Mouse (Mus musculus) lung, postnatal 4 days (tissue): ENCODE results near the gene Unc5c.

ENCODE experiments used
- DNase-seq, 2 experiments: peaks; one replicate each; pipeline ENCODE4 v3.0.0; 2021

The Unc5c gene

GRCm38 (mm10) chr3:141465104-141465705, at the start of gene Unc5c:
Unc5c (plus strand) TSS chr3:141465216.
- DNase-seq: peak; percentile 69 to 88

DNA sequence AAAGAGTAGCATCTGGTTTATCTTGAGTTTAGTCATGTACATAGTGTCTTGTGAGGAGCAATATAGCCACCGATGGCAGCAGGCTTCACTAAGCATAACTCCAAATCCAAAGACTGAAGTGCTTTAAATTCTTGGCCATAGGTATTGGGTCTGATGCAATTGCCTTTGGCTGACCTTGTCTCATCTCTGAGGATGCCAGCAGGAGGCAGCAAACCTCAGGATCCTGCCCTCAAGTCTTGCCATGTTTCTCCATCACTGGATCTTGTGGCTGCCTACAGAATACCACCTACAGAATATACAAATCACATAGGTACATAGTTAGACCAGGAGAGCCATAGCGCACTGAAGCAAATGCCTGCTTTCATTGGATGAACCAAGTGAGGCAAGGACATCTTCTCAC, 7.5 kb upstream of the Unc5c start:
- DNase-seq: no peak

- DNase-seq: no peak
Observed at GRCm38 (mm10) chr3:141462482-141462881, 2.5 kb upstream of the Unc5c start.

DNA sequence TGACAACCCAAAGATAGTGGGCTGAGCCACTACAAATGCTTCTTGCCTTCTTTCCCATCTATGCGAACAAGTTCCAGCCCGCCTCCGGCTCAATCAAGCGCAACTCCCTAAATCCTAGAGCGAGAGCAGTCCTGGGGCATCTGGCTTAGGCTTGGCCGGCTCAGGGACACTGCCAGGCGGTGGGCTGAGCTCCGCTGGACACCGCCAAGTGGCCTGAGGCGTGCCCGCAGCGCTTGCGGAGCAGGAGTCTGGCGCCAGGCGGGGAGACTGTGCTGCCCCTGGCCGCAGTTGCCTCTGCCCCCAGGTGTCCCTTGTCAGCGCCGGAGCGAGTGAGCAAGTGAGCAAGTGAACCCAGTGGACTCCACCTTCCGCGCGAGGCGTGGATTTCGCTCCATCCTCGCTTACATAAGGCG, 319 bp upstream of the Unc5c start:
- peak; percentile 49 to 68 for DNase-seq

DNA sequence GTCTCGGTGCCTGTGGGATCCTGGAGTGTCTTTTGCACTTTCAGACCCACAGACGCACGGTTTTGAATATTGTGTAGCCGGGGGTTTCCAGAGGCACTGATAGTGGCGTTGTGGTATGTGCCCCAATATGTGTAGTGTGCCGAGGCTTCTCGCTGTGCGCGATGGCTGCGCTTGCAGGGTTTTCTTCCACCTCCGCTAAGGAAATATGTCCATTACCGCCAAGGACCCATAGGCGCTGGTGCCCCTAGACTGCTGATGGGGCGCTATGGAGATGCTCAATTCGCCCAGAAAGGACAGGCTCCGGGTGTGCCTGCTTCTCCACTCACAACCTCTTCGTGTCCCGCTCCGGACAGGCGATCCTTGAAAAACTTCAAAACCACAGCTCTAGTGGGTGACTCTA, 1.0 kb downstream of the Unc5c start:
- peak in 1 of 2 experiments; percentile 28 for DNase-seq

DNA sequence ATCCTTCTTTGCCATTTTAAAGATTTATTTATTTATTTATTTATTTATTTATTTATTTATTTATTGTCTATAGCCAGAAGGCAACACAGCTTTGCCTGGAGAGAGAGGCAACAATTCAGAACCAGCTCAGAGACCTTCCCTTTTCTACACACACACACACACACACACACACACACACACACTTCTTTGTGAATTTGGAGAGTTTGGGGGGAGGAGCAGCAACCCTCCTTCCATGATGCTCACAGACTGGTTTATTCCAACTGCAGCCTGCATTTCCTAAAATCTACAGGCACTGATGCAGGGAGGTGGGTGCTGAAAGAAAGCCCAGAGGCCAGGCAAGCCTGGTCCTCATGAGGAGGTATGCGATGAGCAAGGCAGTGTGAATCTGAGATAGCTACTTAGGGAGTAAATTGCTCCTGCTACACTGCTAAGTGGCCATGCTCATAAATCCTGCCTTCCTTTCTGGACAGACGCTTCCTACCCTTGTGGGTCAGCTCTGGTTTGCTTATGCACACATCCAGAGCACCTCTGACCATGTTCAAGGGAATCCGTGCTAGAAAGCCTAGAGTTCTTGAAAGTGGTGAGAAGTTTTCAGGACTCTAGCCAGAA, 1.8 kb downstream of the Unc5c start:
- DNase-seq: no peak

DNA sequence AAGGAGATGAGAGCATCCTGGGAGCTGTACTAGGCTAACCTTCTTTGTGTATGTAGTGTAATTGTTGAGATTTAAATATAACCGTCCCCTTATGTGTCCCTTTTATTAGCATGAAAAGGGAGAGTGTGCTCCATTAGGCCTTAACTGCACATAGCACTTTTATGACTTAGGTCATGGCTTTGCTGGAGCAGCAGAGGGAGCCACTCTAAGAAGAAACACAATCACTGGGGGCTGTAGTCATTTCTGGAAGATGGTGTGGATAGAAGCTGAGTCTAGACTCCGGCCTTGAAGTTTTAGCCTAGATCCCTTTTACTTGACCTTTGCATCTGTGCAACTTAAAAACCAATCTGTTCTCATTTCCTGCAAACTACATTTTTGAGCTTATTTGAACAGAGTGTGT, 4.3 kb downstream of the Unc5c start:
- no peak for DNase-seq

DNA sequence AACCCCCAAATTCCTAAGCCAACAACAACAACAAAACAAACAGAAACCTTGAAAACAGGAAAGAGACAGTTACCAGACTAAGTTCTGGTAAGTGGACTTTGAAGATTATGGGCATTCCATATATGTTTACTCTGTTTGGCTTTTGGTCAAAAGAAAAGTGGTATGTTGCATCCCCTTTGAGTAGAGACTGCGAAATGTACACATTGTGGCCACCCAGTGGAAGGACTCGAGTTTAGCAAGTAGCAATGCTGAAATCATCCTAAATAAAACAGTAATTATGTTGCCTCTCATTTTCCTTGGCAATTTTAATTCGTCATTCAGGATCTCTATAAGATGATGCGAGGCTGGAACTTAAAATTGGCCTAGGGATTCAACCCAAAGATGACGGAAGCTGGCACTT, 8.2 kb downstream of the Unc5c start:
- DNase-seq: no peak

DNA sequence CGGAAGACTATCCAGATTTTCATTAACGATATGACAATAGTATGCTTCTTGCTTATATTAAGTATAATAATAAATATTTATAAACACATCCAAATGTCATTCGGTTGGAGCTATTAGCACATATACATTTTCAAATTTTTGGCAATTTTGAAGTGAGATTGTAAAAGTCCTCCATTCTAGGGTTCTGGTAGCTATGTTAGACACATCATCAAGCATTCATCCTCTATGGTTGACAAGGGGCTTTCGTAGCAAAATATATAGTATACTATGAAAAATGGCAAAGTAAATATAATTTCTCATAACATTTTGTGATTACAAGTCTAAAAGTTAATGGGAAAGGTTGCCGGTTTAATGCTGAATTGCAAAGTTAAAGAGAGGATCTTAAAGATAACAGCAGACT, 10.4 kb downstream of the Unc5c start:
- no peak for DNase-seq

- peak in 1 of 2 experiments; percentile 29 for DNase-seq
Observed at GRCm38 (mm10) chr3:141475919-141476318, 10.9 kb downstream of the Unc5c start.

DNA sequence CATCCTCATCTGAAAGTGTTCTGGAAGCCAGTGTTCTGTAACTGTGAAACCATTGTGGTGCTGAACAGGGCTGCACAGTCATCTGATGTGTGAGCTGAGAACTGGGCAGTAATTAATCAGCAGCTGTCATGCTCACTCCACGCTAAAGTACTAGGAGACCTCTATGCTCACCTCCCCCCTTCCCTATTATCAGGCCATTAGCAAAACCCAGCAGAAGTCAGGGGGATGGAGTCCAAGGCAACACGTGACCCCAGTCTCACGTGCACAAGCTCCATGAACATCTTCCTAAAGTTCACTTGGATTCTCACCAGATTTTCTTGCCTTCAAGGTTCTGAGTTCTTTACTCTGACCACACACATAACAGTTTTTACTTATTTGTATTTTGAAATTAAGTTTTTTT, 11.7 kb downstream of the Unc5c start:
- DNase-seq: peak in 1 of 2 experiments; percentile 21

GRCm38 (mm10) chr3:141482465-141482864, 17.4 kb downstream of the Unc5c start:
- DNase-seq: no peak

- DNase-seq: no peak
Observed at GRCm38 (mm10) chr3:141483665-141484431, 18.8 kb downstream of the Unc5c start.

GRCm38 (mm10) chr3:141485218-141485617, 20.2 kb downstream of the Unc5c start:
- no peak for DNase-seq

GRCm38 (mm10) chr3:141490647-141491046, 25.6 kb downstream of the Unc5c start:
- no peak for DNase-seq

DNA sequence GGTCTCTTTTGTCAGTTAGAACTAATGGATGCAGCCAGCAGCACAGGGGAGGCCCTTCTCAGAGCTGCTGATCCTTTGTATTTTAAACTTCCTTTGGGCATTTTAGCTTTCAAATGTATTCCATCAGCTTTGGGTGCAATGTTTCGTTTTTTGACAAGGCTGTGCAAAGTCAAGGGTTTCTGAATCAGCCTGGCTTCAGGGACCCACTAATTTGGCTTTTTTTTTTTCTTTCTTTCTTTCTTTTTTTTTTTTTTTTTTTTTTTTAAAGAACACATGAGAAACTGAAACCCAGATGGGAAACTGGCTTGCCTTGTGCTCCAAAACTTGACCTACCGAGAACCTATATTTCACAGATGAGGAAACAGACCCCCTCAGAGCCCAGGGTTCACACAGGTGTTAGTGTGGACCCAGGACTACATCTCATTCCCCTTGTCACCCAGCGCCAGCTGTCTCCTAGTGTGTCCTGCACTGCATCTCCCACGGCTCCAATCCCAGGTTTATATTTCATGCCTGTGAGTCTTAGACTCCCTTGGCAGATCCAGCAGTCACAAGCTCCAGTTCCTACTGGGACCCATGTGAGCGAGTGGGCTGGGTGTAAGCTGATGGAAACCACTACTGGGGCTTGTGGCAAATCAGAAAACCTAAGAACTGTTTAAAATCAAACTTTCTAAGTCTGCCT, 26.4 kb downstream of the Unc5c start:
- DNase-seq: peak; percentile 8 to 42

DNA sequence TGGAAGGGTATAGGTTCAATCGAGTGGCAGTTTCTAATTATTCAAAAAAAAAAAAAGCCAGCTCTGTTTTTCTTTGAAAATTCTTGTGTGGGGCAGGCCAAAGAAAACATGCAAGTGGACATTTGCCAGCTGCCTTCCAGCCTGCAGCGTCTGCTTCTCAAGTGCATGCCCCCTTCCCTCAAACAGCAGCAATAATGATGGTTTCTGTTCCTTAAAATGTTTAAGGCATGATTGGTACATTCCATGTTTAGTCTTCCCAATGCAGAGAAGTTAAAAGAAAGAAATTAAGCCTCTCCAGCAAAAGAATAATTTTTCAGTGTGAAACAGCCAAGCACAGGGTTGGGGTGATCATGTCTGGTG, 26.9 kb downstream of the Unc5c start:
- DNase-seq: peak in 1 of 2 experiments; percentile 39

- peak in 1 of 2 experiments; percentile 21 for DNase-seq
Observed at GRCm38 (mm10) chr3:141493000-141493399, 28.0 kb downstream of the Unc5c start.

DNA sequence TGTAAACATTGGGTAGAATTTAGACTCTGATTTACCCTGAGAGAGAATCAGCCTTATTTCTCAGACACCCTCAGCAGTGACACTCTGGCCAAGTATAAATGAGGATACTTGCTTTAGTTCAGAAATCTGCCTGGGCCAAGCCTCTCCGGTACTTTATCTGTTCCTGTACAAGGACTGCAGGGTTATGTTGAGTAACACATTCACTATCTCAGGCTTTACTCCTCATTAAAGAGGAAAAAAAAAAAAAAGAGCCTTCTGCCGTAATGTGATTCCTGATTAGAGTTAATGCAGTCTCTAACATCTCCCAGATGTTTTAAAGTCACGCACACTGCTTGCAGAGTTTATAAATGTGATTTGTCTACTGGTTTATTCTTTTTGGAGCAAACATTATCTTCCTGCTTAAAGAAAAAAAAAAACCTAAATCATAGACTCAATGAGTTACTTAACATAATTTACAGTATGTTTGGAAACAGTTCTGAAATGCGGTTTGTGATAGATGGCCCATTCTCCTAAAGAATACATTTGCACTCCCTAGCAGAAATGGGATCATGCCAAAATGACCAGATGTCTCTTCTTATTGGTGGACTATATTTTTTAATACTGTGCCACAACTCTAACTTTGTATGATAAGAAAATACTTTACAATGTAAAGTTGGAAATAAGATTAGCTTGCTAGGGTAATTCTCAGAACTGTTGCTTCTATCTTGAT, 33.5 kb downstream of the Unc5c start:
- peak in 1 of 2 experiments; percentile 21 for DNase-seq

- no peak for DNase-seq
Observed at GRCm38 (mm10) chr3:141501845-141502505, 37.0 kb downstream of the Unc5c start.

- no peak for DNase-seq
Observed at GRCm38 (mm10) chr3:141503331-141503730, 38.3 kb downstream of the Unc5c start.

DNA sequence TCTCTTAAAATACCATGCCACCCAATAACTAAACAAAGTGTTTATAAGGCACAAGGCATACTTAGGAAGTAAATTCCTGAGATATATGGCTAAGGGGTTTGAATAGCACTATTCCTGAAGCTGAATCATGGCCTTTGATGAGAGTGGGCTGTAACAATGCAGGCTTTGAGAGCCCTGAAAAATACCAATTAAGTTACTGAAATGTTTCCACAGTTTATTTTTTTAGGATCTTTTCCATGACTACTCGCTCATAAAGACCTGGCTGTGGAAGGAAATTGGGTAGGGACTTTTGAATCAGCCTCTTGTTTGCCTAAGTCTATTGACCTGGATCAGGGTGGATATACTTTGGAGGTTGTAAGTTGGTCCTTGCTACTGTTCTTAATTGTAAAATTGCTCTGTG, 44.8 kb downstream of the Unc5c start:
- DNase-seq: no peak
